Mouse (Mus musculus) midbrain, postnatal 0 days (tissue): Measurements from ENCODE around the gene Ccdc151. TPM values are rescaled to one million over a fixed set of nuclear protein-coding genes. Genes with fewer than 3 reads are reported as not detected.

Experiments used
- ATAC-seq: fragments of 200-750 bp; cut with Nextera tagmentation; 2 replicates; pipeline ENCODE4 v1.8.0; 2017; ENCODE audit warnings: moderate number of reproducible peaks, mild to moderate bottlenecking, moderate TSS enrichment, moderate library complexity; ENCODE audit not compliant: low FRiP score
- DNase-seq: peaks from one replicate; pipeline ENCODE4 v3.0.0-alpha.2; 2015; ENCODE audit warnings: low spot score
- H3K27ac ChIP-seq: fragments of 300-500 bp; sonication (generic); 2 replicates; pipeline ENCODE4 v1.5.1; 2014; ENCODE audit warnings: low read depth, mild to moderate bottlenecking, low read length, mixed read lengths
- H3K27me3 ChIP-seq: fragments of 300-500 bp; sonication (generic); 2 replicates; pipeline ENCODE4 v1.6.1; 2014; ENCODE audit warnings: low read length, control low read depth, mixed read lengths; ENCODE audit not compliant: insufficient read depth
- H3K36me3 ChIP-seq: fragments of 300-500 bp; sonication (generic); 2 replicates; pipeline ENCODE4 v1.6.1; 2014; ENCODE audit warnings: low read length, control low read depth, mixed read lengths; ENCODE audit not compliant: insufficient read depth
- H3K4me1 ChIP-seq: fragments of 300-500 bp; sonication (generic); 2 replicates; pipeline ENCODE4 v1.6.1; 2014; ENCODE audit warnings: mild to moderate bottlenecking, control low read depth, antibody characterized with exemption, low read length, mixed read lengths; ENCODE audit not compliant: insufficient read depth
- H3K4me2 ChIP-seq: fragments of 300-500 bp; sonication (generic); 2 replicates; pipeline ENCODE4 v1.6.1; 2014; ENCODE audit warnings: low read depth, mild to moderate bottlenecking, low read length, mixed read lengths; ENCODE audit not compliant: poor library complexity, severe bottlenecking
- H3K4me3 ChIP-seq: fragments of 300-500 bp; sonication (generic); 2 replicates; pipeline ENCODE4 v1.5.1; 2014; ENCODE audit warnings: low read depth, mild to moderate bottlenecking, low read length, moderate library complexity
- H3K9ac ChIP-seq: fragments of 300-500 bp; sonication (generic); replicated peaks from 2 replicates; pipeline ENCODE4 v1.6.1; 2014; ENCODE audit warnings: mild to moderate bottlenecking, low read length, moderate library complexity, mixed read lengths; ENCODE audit not compliant: poor library complexity, severe bottlenecking
- H3K9me3 ChIP-seq: fragments of 300-500 bp; sonication (generic); 2 replicates; pipeline ENCODE4 v1.6.1; 2016; ENCODE audit warnings: low read length, control low read depth
- CTCF ChIP-seq: IDR thresholded peaks from 2 replicates; pipeline ENCODE4 v1.5.1; 2016; ENCODE audit warnings: antibody characterized with exemption, mild to moderate bottlenecking
- WGBS: fragments of 180-500 bp; shearing (Covaris S2); extraction: QIAGEN DNeasy Blood & Tissue Kit; methylation state at CpG from one replicate; pipeline ENCODE4 v1.1.7; 2014; 5-methylcytosine and 5-hydroxymethylcytosine counted together
- polyA plus RNA-seq: library from polyadenylated mRNA; unstranded; fragments of >200 nt; fragmentation: Nextera tagmentation; extraction: Ambion mirVana; gene quantifications from 2 replicates; pipeline ENCODE4 v1.2.1, GENCODE M21; 2015
- total RNA-seq: library from RNA; depleted of rRNA; stranded (reverse); fragments of >200 nt; gene quantifications from 2 replicates; pipeline ENCODE4 v1.2.3, GENCODE M21; 2014

Gene Ccdc151
- total and polyA plus RNA-seq, 2 experiments from 2014 or later = 5.1 to 5.8 TPM

- no peaks in the 10 kb centered on the region; the same call in 1 of the 2 replicates for H3K36me3 ChIP-seq
- no peak overlapping the region for H3K27ac ChIP-seq
- H3K4me1 ChIP-seq = peaks cover 19% of the 10 kb centered on the region; the same call in 1 of the 2 replicates
- peaks cover 23% of the 10 kb centered on the region for H3K27me3 ChIP-seq
- DNase-seq (no peak), ATAC-seq (no peak)
- no peak for TF ChIP-seq CTCF
- H3K4me2 ChIP-seq = no peak overlapping the region
- WGBS = 83% methylated on average over 7 of the region's 7 CpGs
- no peaks in the 10 kb centered on the region for H3K9me3 ChIP-seq
- no peak overlapping the region for H3K4me3 ChIP-seq
- H3K9ac ChIP-seq = no peak overlapping the region
Measured at GRCm38 (mm10) chr9:21959244-21959643, 43.2 kb downstream of the Ccdc151 start.

GRCm38 (mm10) chr9:21958372-21958771, 44.1 kb downstream of the Ccdc151 start:
- Histone ChIP-seq H3K36me3 (no peaks in the 10 kb centered on the region; the same call in 1 of the 2 replicates), H3K9ac (no peak overlapping the region), H3K9me3 (no peaks in the 10 kb centered on the region), H3K4me2 (no peak overlapping the region), H3K4me1 (peaks cover 19% of the 10 kb centered on the region; the same call in 1 of the 2 replicates), H3K27me3 (peaks cover 23% of the 10 kb centered on the region), H3K4me3 (no peak overlapping the region), H3K27ac (no peak overlapping the region)
- no peak for TF ChIP-seq CTCF
- ATAC-seq (no peak), DNase-seq (no peak)
- 87% methylated on average over 5 of the region's 5 CpGs for WGBS

- H3K4me2 ChIP-seq = peak within 1 kb of the TSS; percentile 61
- no peaks in the 10 kb centered on the region; the same call in 1 of the 2 replicates for H3K36me3 ChIP-seq
- under 1% methylated on average over 54 of the region's 54 CpGs for WGBS
- peaks cover 4% of the 10 kb centered on the region for H3K27me3 ChIP-seq
- H3K9me3 ChIP-seq = no peaks in the 10 kb centered on the region
- peak; percentile 96 for ATAC-seq
- H3K27ac ChIP-seq = peak within 1 kb of the TSS; percentile 92
- H3K9ac ChIP-seq = peak within 1 kb of the TSS; percentile 66
- H3K4me1 ChIP-seq = 0 out of 2 replicates have a peak, but pooled peaks cover 6% of the 10 kb centered on the region
- peak; percentile 99 for DNase-seq
- TF ChIP-seq CTCF = no peak; the same call in 1 of the 2 replicates
- H3K4me3 ChIP-seq = peak within 1 kb of the TSS; percentile 57
Measured at GRCm38 (mm10) chr9:21955570-21956281, 46.7 kb downstream of the Ccdc151 start, which contains the start of gene Swsap1. Gene Swsap1, plus strand, starts transcription at chr9:21955755.

GRCm38 (mm10) chr9:21955225-21955569, 47.2 kb downstream of the Ccdc151 start:
- ATAC-seq = peak; percentile 41

DNA sequence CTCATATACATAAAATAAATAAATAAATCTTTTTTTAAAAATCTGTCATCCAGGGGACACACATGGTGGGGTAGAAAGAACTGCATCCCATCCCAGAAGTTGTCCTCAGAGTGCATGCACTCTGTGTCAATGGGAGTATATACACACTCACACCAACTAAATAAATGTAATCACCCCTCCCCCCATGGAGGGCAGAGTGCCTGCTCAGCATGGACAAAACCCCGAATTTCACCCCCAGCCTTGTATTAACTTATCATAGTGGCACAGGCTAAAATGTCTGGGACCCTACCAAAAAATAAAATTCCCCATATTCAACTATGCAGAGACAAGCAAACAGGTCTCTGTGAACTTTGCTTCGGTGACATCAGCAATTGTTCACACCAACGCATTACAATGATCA, 47.8 kb downstream of the Ccdc151 start:
- WGBS = 78% methylated on average over 3 of the region's 3 CpGs
- Histone ChIP-seq H3K9me3 (no peaks in the 10 kb centered on the region), H3K36me3 (no peaks in the 10 kb centered on the region; the same call in 1 of the 2 replicates), H3K4me2 (no peak overlapping the region), H3K4me1 (0 out of 2 replicates have a peak, but pooled peaks cover 6% of the 10 kb centered on the region), H3K4me3 (no peak overlapping the region), H3K9ac (no peak overlapping the region), H3K27me3 (no peaks in the 10 kb centered on the region), H3K27ac (no peak overlapping the region)
- ATAC-seq (no peak), DNase-seq (no peak)
- TF ChIP-seq CTCF = no peak

More at GRCm38 (mm10) chr9:21955225-21955569, 47.2 kb downstream of the Ccdc151 start:
- peak overlapping the region; percentile 57 for H3K4me3 ChIP-seq
- peak overlapping the region; percentile 92 for H3K27ac ChIP-seq
- WGBS = 2% methylated on average over 18 of the region's 18 CpGs
- H3K9me3 ChIP-seq = no peaks in the 10 kb centered on the region
- no peak for DNase-seq
- no peak overlapping the region for H3K9ac ChIP-seq
- H3K36me3 ChIP-seq = no peaks in the 10 kb centered on the region; the same call in 1 of the 2 replicates
- no peaks in the 10 kb centered on the region for H3K27me3 ChIP-seq
- peak overlapping the region; percentile 61 for H3K4me2 ChIP-seq
- peak; percentile 60 for TF ChIP-seq CTCF
- H3K4me1 ChIP-seq = 0 out of 2 replicates have a peak, but pooled peaks cover 6% of the 10 kb centered on the region

- H3K27ac ChIP-seq = peak overlapping the region; percentile 69
- H3K4me2 ChIP-seq = peak overlapping the region; percentile 18; the same call in 1 of the 2 replicates
- H3K36me3 ChIP-seq = peaks cover 2% of the 10 kb centered on the region; the same call in 1 of the 2 replicates
- ATAC-seq (peak; percentile 8; the same call in 1 of the 2 replicates), DNase-seq (peak; percentile 80)
- H3K27me3 ChIP-seq = no peaks in the 10 kb centered on the region
- no peak overlapping the region for H3K4me3 ChIP-seq
- 3% methylated on average over 3 of the region's 3 CpGs for WGBS
- no peak for TF ChIP-seq CTCF
- no peaks in the 10 kb centered on the region for H3K9me3 ChIP-seq
- H3K9ac ChIP-seq = no peak overlapping the region
- H3K4me1 ChIP-seq = 0 out of 2 replicates have a peak, but pooled peaks cover 6% of the 10 kb centered on the region
Measured at GRCm38 (mm10) chr9:21953600-21953999, 48.8 kb downstream of the Ccdc151 start.
